Mouse (Mus musculus) A20 (cell line): ENCODE measurements at regions not wholly inside any gene's neighbourhood (a gene's known extent, or its start where the extent isn't known, plus 50 kb on each side); places are given as distances from the start of the nearest gene placed in this dataset.
"Not testable (repeated sequence)": the region's sequence is repeated elsewhere in the genome, so short reads cannot be mapped to it uniquely, and the experiment has no call there.

Experiments used
- DNase-seq: peaks from one replicate; pipeline ENCODE4 v3.0.0-alpha.2; 2011; ENCODE audit warnings: low read depth, low spot score

DNA sequence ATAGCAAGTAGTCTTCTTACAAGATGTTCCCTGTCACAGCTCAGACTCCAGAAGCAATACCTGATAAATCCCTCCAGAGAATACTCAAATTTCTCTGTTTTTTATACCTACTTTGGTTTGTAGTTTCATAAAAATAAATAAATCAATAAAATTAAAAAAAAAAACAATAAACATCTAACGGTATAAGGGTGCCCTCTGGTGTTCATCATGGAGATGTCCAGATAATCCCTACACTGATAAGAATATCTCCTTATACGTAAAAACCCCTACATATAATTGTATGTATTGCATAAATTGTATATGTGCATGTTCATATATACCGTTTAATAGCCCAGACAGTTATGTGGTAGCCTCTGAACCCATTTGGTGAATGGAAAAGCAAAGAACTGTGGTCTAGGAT is 75.7 kb upstream of the Olfr1324 start:
- peak; percentile 2 for DNase-seq

DNA sequence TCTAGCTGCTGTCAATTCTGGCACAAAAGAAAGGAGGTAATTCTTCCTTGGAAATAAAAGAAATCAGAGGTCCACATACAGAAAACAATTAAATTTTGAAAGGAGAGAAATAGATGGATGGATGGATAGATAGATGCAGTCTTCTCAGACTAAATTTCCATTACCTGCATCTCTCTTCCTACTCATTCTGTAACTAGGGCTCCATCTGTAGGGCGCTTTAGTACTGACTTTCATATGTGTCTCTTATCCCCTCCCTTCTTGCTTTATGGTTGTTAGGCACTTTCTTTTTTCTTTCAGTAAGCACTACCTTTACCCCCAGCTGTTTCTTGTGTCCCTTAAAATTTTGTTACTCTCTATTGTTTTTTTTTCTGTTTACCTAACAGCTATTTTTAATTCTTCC is 72.9 kb upstream of the Olfr1324 start:
- no peak for DNase-seq

DNA sequence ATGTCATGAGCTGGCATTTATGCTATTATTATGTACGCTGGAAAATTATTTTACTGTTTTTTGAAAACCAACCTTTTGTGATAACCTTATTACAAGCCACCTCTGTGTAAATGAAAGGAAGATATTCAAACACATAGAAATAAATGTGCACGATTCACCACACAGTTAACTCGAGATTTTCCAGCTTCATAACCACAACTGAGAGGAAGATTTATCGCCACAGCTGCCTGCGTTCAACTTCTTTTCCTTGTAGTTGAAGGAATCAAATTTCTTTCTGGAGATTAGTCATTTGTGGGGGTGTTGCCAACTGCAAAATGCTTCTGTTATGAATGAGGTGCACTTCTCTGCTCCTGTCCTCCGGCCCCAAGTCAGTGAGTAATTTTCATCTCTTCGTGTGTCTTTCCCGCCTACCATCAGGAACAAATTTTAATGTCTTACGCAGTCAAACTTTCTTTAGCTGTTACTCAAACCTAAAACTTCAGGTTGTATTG is 62.2 kb upstream of the Olfr1324 start:
- DNase-seq, result not testable (repeated sequence)
